Mouse (Mus musculus): ENCODE results near the gene Srp68. TPM values are rescaled to one million over a fixed set of nuclear protein-coding genes. Genes with fewer than 3 reads are reported as not detected.
A peak's percentile ranks its signal among the peaks of the same experiment; 100 is the strongest.

Srp68 gene
- total RNA-seq (2015) (17.4 and 21.0 TPM in 2 replicates), total RNA-seq (2017) (17.8 and 19.3 TPM in 2 replicates)

DNA sequence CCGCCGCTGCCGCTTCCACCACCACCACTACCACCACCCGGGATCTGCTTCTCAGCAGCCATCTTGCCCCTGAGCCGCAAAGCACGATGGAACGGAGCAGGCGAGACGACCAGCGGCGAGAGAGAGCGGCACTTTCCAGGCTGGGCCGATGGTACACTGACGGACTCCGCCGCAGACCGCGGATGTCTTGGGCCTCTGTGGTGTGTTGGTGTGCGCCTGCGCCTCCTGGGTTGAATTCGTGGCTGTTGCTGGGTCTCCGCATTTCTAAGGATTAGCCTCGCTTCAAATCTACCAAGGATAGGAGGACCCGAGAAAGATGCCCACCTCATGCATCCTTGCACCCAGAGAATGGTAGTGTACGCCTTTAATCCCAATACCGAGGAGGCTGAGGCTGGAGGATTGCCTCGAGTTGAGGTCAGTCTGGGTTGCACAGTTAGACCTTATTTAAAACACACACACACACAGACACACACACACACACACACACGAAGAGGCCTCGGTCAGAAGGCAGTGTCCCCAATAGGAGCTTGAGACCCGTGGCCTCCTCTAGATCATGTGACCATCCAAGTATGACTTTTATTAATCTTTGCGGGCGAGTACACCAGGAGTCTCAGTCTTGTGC is at the start of gene Srp68:
TSS of gene Srp68 (minus strand) at position 173 of the 622 bp plus-strand sequence.
- ATAC-seq (ENCODE audit: poor library complexity, severe bottlenecking): peak; percentile 100

DNA sequence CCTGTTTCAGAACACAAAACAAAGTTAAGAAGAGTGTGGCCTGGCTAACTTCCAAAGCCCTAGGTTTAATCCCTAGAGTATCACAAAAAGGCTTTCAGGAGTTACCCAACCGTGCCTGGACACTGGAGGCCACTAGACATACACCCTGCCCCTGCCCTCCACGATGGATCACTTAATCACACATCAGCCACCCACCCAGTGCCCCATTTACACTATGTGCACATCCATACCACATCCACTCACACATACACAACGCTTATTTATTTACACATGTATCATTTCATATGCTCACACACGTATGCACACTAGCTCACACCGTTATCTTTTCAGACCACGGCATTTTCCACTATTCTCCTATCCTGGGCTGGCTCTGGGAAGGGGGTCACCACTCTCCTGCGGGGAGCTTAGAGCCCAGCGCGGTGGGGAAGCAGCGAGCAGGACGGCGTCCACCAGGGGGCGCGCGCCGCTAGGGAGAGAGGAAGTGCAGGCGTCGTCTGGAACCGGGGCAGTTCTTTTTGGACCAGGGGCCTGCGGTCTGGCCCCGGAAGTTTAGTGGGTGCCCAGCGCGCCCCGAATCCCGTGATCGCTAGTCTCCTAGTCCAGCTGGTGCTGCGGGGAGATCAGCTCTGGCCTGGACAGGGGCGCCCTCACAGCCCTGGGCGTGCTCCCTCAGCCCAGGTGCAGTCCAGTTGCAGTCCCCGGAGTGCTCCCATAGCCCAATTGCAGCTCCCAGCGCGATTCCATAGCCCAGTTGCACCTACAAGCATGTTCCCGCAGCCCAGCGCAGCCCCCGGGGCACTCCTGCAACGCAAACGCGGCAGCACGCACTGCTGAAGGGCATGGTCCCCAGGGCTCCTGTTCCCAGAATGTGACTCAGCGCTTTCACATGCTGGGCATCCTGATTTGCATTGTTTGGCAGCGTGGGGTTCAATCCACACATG is 45.0 kb upstream of the Srp68 start:
- ATAC-seq (ENCODE audit: poor library complexity, severe bottlenecking): peak; percentile 99

DNA sequence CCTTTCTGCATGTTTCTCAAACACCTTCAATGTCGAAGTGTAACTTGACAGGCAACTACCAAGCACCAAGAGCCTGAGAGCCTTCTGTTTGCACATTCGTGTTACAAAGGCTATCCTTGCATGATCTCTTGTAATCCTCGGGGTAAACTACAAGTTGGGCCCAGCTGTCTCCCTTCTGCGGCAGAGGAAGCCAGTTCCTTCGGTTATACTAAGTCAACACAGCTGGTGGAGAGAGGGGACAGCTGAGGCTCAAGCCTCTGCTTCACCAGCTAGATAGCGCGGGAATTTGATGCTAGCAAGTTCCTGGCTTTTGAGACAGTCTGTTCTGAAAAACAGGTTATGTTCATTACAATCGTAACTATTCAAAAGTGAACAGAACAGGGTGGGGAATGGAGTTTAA is 38.3 kb upstream of the Srp68 start:
- ATAC-seq (ENCODE audit: poor library complexity, severe bottlenecking): no peak

- ATAC-seq (ENCODE audit: poor library complexity, severe bottlenecking): no peak
These were observed 37.2 kb upstream of the Srp68 start for GRCm38 (mm10) chr11:116311169-116311568.

DNA sequence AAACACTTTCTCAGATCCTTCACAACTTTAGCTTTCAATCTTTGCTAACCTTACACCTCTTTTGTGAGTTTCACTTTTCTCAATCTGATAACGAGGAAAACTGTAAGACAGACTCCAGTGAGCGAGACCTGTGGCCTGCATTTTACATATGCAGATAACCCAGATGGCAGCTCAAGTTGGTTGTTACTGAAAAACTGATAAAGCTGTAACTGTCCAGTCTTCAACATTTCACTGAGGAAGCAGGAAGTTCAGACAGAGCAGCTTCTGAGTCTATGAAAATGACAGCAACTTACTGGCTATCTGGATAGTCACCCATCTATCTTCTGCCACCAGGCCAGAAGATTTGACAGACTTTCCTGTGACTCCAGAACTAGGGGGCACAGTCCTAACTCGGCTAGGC is 35.6 kb upstream of the Srp68 start:
- ATAC-seq (ENCODE audit: poor library complexity, severe bottlenecking): no peak

DNA sequence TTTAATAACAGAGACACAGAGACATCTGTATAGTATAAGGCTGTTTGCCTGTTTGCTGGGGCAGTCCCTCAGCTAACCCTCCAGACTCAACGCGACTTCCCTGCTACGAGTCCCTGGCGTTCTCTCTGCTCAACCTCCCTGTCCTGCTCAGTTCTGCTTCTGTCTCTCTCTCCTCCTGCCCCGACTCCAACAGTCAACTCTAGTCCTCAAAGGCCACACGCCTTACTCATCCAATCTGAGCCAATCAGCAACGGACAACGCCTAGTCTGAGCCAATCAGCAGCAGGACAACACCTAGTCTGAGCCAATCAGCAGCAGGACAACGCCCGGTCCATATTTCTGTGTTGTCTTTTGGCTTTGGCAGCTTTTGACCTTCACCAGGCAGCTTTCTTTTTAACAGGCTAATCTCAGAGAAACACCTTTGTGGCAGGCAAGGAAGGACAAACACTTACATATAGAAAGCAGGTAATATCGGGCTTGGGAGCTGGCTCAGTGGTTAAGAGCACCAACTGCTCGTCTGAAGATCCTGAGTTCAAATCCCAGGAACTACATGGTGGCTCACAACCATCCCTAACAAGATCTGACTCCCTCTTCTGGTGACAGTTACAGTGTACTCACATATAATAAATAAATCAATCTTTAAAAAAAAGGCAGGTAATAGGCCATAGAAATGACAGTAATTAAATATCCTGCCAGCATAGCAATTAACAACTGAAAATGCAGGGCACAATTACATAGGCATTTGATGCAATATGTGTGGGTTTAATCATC is 33.9 kb upstream of the Srp68 start:
- 0 out of 2 replicates have a peak, but pooled peaks have one; percentile 26 for ATAC-seq (ENCODE audit: poor library complexity, severe bottlenecking)

DNA sequence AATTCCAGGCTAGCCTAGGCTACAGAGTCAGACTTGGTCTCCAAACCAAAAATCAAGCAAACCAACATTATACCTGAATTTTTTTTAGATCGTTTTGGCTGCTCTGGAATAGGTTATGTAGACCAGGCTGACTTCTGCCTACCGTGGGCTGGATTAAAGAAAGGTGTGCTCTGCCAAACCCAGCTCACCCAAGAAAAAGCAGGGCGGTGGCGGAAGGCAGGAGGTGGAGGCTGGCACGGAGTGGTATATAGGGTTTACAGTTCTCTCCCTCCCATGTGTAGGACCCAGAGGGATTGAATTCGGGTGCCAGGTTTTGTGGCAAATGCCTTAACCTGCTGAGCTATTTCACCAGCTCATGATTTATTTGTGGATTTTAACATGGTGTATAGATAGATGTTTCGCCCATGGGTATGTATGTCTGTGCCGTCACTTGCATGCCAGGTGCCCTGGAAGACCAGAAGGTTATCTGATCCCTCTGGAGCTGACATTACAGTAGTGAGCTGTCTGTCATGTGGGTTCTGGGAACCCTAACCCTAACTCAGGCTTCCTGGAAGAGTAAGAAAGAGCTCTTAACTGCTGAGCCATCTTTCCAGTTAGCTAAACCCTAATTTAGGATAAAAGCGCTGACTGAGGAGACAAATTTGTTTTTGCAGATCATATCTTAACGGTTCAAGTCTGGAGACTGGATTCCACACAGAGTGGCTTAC is 33.2 kb upstream of the Srp68 start, which contains the start of gene Exoc7:
TSS of gene Exoc7 (minus strand) at position 215 of the 707 bp plus-strand sequence.
- no peak for ATAC-seq (ENCODE audit: poor library complexity, severe bottlenecking)

DNA sequence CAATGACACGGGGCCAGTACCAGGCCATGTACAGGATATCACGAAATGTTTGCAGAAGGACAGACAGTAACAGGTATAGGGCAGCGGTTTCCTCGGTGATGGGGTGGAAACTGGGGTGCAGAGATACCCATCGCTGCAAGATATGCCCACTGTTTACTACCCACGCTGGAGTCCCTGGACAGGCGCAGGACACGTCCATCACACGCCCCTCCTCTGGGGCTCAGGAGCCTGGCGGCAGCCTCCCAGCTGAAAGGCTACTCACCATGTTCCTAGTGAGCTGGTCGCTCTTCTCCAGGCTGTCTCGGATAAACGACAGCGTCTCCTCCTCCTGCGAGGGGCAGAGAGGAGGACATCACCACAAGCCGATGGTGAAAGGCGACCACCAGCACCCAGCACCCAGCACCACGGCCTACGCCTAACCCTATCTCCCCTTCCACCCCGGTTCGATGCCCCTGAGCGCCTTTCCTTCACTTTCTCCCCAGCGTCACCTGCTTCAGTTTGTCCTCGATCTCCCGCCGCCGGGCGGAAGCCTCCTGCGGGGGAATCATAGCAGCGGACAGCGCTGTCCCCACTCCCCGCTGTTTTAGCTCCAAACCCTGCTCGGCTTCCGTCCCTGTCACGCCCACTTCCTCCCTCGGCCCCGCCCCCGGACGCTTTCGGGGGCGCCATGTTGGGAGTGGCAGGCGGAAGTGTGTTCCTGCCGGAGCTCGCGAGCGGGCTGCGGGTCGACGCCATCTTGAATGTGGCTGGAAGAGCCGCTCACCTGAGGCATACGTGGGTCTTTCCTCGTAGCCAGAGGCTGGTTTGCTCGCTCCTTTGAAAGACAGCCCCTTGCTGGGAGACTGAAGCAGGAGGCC is 32.3 kb upstream of the Srp68 start:
- peak; percentile 100 for ATAC-seq (ENCODE audit: poor library complexity, severe bottlenecking)

GRCm38 (mm10) chr11:116305423-116305822 is 31.4 kb upstream of the Srp68 start:
- ATAC-seq (ENCODE audit: poor library complexity, severe bottlenecking): no peak

- no peak for ATAC-seq (ENCODE audit: poor library complexity, severe bottlenecking)
These were observed 24.6 kb upstream of the Srp68 start for GRCm38 (mm10) chr11:116298621-116299020.

DNA sequence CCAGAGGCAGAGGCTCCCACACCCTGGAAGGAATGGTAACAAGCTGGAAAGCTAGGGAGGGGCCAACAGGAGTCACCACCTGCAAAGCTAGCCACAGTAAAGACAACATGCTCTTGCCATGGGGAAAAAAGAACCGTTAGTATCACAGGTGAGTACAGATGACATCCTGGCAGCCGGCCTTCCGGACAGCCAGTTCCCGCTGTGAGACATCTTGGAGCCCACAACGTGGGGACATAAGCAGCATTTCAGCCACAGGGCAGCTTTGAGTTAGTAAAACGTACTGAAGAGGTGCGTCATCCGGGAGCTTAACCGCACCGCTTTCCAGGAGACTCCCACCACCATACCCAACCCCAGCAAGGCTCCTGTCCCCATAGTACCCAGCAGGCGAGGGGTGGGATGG is 24.2 kb upstream of the Srp68 start:
- ATAC-seq (ENCODE audit: poor library complexity, severe bottlenecking): no peak

DNA sequence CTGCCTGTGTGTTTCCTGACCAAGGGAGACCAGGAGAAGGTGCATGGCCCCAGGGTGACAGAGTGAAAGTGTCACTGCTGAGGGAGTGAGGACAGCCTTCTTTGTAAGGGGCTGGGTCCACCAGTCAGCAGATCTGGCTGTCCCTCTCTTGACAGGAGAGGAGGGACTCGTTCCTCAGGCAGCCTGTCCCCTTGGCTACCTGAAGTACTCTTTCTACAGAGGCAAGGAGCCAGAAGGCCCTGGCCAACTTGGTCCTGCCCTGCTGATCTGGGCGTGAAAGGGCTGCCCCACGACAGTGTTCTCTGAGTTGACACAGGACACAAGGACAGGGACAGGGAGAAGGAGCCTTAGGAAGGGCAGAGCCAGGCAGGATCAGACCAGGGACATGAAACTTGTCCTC is 23.0 kb upstream of the Srp68 start:
- ATAC-seq (ENCODE audit: poor library complexity, severe bottlenecking): no peak

DNA sequence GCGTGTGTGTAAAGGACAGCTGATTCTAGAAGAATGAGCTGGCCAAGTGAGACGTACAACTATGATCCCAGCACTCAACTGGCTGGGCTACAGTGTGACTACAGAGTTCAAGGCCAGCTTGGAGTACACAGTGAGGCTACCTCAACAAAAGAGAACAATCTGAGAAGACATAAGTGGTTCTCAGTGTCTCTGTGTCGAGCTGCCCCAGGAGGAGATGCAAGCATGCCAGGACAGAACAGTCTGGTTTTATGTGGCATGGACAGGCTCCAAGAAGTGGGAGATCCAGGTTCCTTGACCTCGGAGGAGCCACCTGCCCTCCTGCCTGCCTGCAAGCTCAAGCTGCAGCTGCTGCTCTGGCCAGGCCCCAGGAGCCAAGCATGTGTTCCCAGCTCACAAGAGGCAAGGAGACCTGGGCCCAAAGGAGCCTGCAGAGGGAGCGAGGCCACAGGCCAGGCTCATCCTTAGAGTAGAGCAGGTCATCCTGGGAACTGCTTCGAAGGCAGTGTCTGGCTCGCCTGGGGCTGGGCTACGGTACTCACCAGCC is 22.2 kb upstream of the Srp68 start:
- ATAC-seq (ENCODE audit: poor library complexity, severe bottlenecking): no peak

GRCm38 (mm10) chr11:116294319-116294718 is 20.3 kb upstream of the Srp68 start:
- peak; percentile 54; the same call in 1 of the 2 replicates for ATAC-seq (ENCODE audit: poor library complexity, severe bottlenecking)

- ATAC-seq (ENCODE audit: poor library complexity, severe bottlenecking): no peak
These were observed 19.6 kb upstream of the Srp68 start for GRCm38 (mm10) chr11:116293538-116294137.

GRCm38 (mm10) chr11:116292401-116292800 is 18.4 kb upstream of the Srp68 start:
- ATAC-seq (ENCODE audit: poor library complexity, severe bottlenecking): no peak

- ATAC-seq (ENCODE audit: poor library complexity, severe bottlenecking): no peak
These were observed 16.5 kb upstream of the Srp68 start for GRCm38 (mm10) chr11:116290556-116290955.

DNA sequence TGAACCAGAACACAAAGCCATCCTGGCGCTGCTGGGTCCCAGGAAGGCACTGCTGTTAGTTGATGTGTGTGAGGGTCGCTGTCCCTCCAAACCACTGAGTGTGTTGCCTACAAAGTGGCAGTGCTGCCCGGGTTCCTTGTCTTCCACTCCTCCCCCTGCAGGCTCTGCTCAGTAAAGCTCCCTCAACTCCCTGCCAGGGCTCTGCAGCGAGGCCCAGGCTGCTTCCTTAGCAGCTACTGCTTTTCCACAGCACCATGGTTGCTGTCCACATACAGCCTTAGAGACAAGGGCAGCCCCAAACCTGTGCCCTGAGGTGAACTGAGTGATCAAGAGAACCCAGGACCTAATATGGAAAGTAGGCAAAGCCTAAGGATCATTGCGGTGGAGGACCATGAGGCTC is 13.3 kb upstream of the Srp68 start:
- ATAC-seq (ENCODE audit: poor library complexity, severe bottlenecking): no peak

DNA sequence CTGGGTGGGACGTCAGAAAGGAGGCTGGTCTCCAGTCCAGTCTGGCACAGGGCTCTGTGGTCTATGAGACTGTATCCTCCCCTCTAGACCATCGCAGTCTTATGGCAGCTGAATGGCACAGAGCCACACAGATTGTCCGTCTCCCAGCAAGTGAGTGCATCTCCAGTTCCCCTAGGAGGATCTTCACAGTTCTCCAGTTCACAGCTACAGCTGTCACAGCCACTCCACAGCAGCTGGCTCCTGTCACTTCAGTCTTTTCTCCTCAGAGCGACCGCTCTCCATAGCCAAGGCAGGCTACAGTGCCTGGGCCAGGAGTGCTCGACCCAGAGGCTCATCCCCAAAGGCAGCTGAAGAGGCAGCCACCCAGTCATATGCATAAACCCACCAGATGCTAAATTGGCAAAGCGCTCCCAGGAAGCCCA is 11.8 kb upstream of the Srp68 start:
- no peak for ATAC-seq (ENCODE audit: poor library complexity, severe bottlenecking)
